Mouse (Mus musculus) MEL (cell line): ENCODE data around the gene Mag. TPM values are rescaled to one million over a fixed set of nuclear protein-coding genes. Genes with fewer than 3 reads are reported as not detected.
A peak's percentile ranks its signal among the peaks of the same experiment; 100 is the strongest.

Experiments
- DNase-seq: peaks from one replicate; pipeline ENCODE4 v3.0.0; 2011; ENCODE audit warnings: low read depth, low spot score
- H3K27ac ChIP-seq: 2 replicates; pipeline ENCODE4 v1.5.1; 2012; ENCODE audit warnings: low read depth, mild to moderate bottlenecking, control low read depth, low read length, moderate library complexity; ENCODE audit not compliant: control insufficient read depth
- H3K27me3 ChIP-seq, 2 experiments: fragments of 150-350 bp in 1 of 2; sonication (generic) in 1 of 2; 2 replicates each; pipeline ENCODE4 v1.6.1; 2012; ENCODE audit warnings: low read length in 2 of 2, mild to moderate bottlenecking in 2 of 2, improper control_type of control experiment in 1 of 2, moderate library complexity in 1 of 2; ENCODE audit not compliant: insufficient read depth in 2 of 2, control insufficient read depth in 1 of 2
- H3K36me3 ChIP-seq, 2 experiments: 2 replicates each; pipeline ENCODE4 v1.6.1; 2012 to 2014; ENCODE audit warnings: low read length in 2 of 2, improper control_type of control experiment in 1 of 2, inconsistent platforms in 1 of 2, mild to moderate bottlenecking in 1 of 2; ENCODE audit not compliant: insufficient read depth in 2 of 2, control insufficient read depth in 1 of 2
- H3K4me1 ChIP-seq, 2 experiments: fragments of 150-350 bp in 1 of 2; sonication (generic) in 1 of 2; 2 replicates each; pipeline ENCODE4 v1.6.1; 2012; ENCODE audit warnings: low read length in 2 of 2, improper control_type of control experiment in 1 of 2, mild to moderate bottlenecking in 1 of 2; ENCODE audit not compliant: insufficient read depth in 2 of 2, control insufficient read depth in 1 of 2
- H3K4me3 ChIP-seq, 2 experiments: fragments of 150-350 bp in 1 of 2; sonication (generic) in 1 of 2; 2 replicates each; pipeline ENCODE4 v1.5.1; 2012; ENCODE audit warnings: low read depth in 2 of 2, low read length in 2 of 2, mild to moderate bottlenecking in 2 of 2, moderate library complexity in 2 of 2, control low read depth in 1 of 2, improper control_type of control experiment in 1 of 2; ENCODE audit not compliant: control insufficient read depth in 1 of 2, insufficient read depth in 1 of 2
- H3K79me2 ChIP-seq: 2 replicates; pipeline ENCODE4 v1.6.1; 2012; ENCODE audit warnings: mild to moderate bottlenecking, low read length, moderate library complexity; ENCODE audit not compliant: control insufficient read depth, poor library complexity, insufficient read depth
- H3K9ac ChIP-seq: 2 replicates; pipeline ENCODE4 v1.6.1; 2012; ENCODE audit warnings: low read depth, mild to moderate bottlenecking, control low read depth, low read length, moderate library complexity; ENCODE audit not compliant: control insufficient read depth, poor library complexity, severe bottlenecking
- H3K9me3 ChIP-seq: fragments of 150-350 bp; sonication (generic); replicated peaks from 2 replicates; pipeline ENCODE4 v1.6.1; 2012; ENCODE audit warnings: mild to moderate bottlenecking, low read length, improper control_type of control experiment, moderate library complexity; ENCODE audit not compliant: insufficient read depth
- BHLHE40 ChIP-seq: IDR thresholded peaks from 2 replicates; pipeline ENCODE4 v1.6.1; 2012; ENCODE audit warnings: low read depth, mild to moderate bottlenecking, inconsistent platforms, low read length, improper control_type of control experiment, borderline replicate concordance
- CHD1 ChIP-seq: IDR thresholded peaks from 2 replicates; pipeline ENCODE4 v1.6.1; 2012; ENCODE audit warnings: low read depth, mild to moderate bottlenecking, inconsistent platforms, low read length, improper control_type of control experiment
- CTCF ChIP-seq, 3 experiments: IDR thresholded peaks in 2 of 3; conservative IDR thresholded peaks in 1 of 3; 2 replicates each; pipeline ENCODE4 v1.5.1; 2011 to 2012; ENCODE audit warnings: low read length in 3 of 3, low read depth in 2 of 3, mild to moderate bottlenecking in 2 of 3, improper control_type of control experiment in 1 of 3, inconsistent platforms in 1 of 3, mixed read lengths in 1 of 3, moderate library complexity in 1 of 3; ENCODE audit not compliant: control insufficient read depth in 1 of 3, insufficient read depth in 1 of 3, poor library complexity in 1 of 3, severe bottlenecking in 1 of 3
- EP300 ChIP-seq, 2 experiments: IDR thresholded peaks; 2 replicates each; pipeline ENCODE4 v1.6.1; 2011; ENCODE audit warnings: improper control_type of control experiment in 2 of 2, low read length in 2 of 2, low read depth in 1 of 2, mild to moderate bottlenecking in 1 of 2
- GABPA ChIP-seq: IDR thresholded peaks from 2 replicates; pipeline ENCODE4 v1.6.1; 2012; ENCODE audit warnings: low read depth, mild to moderate bottlenecking, inconsistent platforms, low read length, improper control_type of control experiment, moderate library complexity
- GATA1 ChIP-seq: IDR thresholded peaks from 2 replicates; pipeline ENCODE4 v1.6.1; 2011; ENCODE audit warnings: low read depth, low read length, improper control_type of control experiment
- HCFC1 ChIP-seq: IDR thresholded peaks from 2 replicates; pipeline ENCODE4 v1.6.1; 2012; ENCODE audit warnings: low read depth, mild to moderate bottlenecking, inconsistent platforms, low read length, improper control_type of control experiment, moderate library complexity
- KAT2A ChIP-seq: conservative IDR thresholded peaks from 2 replicates; pipeline ENCODE4 v1.6.1; 2012; ENCODE audit warnings: low read depth, low read length, improper control_type of control experiment, inconsistent platforms
- MAZ ChIP-seq: IDR thresholded peaks from 2 replicates; pipeline ENCODE4 v1.6.1; 2012; ENCODE audit warnings: low read depth, mild to moderate bottlenecking, inconsistent platforms, low read length, improper control_type of control experiment
- MEF2A ChIP-seq: IDR thresholded peaks from 2 replicates; pipeline ENCODE4 v1.6.1; 2014; ENCODE audit warnings: low read depth, mild to moderate bottlenecking, inconsistent platforms, low read length, improper control_type of control experiment; ENCODE audit not compliant: poor library complexity, insufficient replicate concordance, severe bottlenecking; ENCODE audit errors: extremely low read depth
- POLR2A ChIP-seq, 2 experiments: IDR thresholded peaks; 2 replicates each; pipeline ENCODE4 v1.6.1; 2011 to 2012; ENCODE audit warnings: low read length in 2 of 2, mild to moderate bottlenecking in 2 of 2, control low read depth in 1 of 2, improper control_type of control experiment in 1 of 2, low read depth in 1 of 2, moderate library complexity in 1 of 2; ENCODE audit not compliant: control insufficient read depth in 1 of 2, insufficient read depth in 1 of 2, poor library complexity in 1 of 2
- RAD21 ChIP-seq: IDR thresholded peaks from 2 replicates; pipeline ENCODE4 v1.6.1; 2011; ENCODE audit warnings: mild to moderate bottlenecking, low read depth, low read length, improper control_type of control experiment
- RCOR1 ChIP-seq: IDR thresholded peaks from 2 replicates; pipeline ENCODE4 v1.6.1; 2012; ENCODE audit warnings: low read depth, mild to moderate bottlenecking, inconsistent platforms, low read length, improper control_type of control experiment
- SIN3A ChIP-seq: IDR thresholded peaks from 2 replicates; pipeline ENCODE4 v1.6.1; 2012; ENCODE audit warnings: low read length, improper control_type of control experiment, inconsistent platforms
- SMC3 ChIP-seq: IDR thresholded peaks from 2 replicates; pipeline ENCODE4 v1.6.1; 2011; ENCODE audit warnings: low read depth, low read length, improper control_type of control experiment
- TAL1 ChIP-seq: IDR thresholded peaks from 2 replicates; pipeline ENCODE4 v1.6.1; 2012; ENCODE audit warnings: mild to moderate bottlenecking, inconsistent platforms, low read length, moderate library complexity, mixed read lengths
- TBP ChIP-seq: IDR thresholded peaks from 2 replicates; pipeline ENCODE4 v1.8.0; 2011; ENCODE audit warnings: low read depth, low read length, improper control_type of control experiment
- TCF12 ChIP-seq: IDR thresholded peaks from 2 replicates; pipeline ENCODE4 v1.6.1; 2014; ENCODE audit warnings: low read depth, mild to moderate bottlenecking, inconsistent platforms, low read length, improper control_type of control experiment, moderate library complexity
- ZC3H11A ChIP-seq: IDR thresholded peaks from 2 replicates; pipeline ENCODE4 v1.6.1; 2012; ENCODE audit warnings: low read depth, mild to moderate bottlenecking, inconsistent platforms, low read length, improper control_type of control experiment
- ZKSCAN1 ChIP-seq: IDR thresholded peaks from 2 replicates; pipeline ENCODE4 v1.6.1; 2012; ENCODE audit warnings: low read depth, mild to moderate bottlenecking, inconsistent platforms, low read length, improper control_type of control experiment, moderate library complexity
- ZMIZ1 ChIP-seq: IDR thresholded peaks from 2 replicates; pipeline ENCODE4 v1.6.1; 2012; ENCODE audit warnings: low read depth, mild to moderate bottlenecking, inconsistent platforms, low read length, improper control_type of control experiment, moderate library complexity
- polyA plus RNA-seq, 2 experiments: library from polyadenylated mRNA; stranded (reverse) in 1 of 2; unstranded in 1 of 2; fragments of >175 nt in 1 of 2; fragments of >200 nt in 1 of 2; gene quantifications; 2 replicates each; pipeline versions ENCODE4 v1.2.1 to v1.2.4; 2012; ENCODE audit warnings: low replicate concordance in 2 of 2, low read depth in 1 of 2; ENCODE audit not compliant: insufficient read length in 2 of 2, insufficient read depth in 1 of 2, missing spikeins in 1 of 2
- total RNA-seq: library from RNA; depleted of rRNA; stranded (reverse); fragments of 300-350 nt; gene quantifications from 2 replicates; pipeline ENCODE4 v1.2.3, GENCODE M21; 2012

Mag gene
- total and polyA plus RNA-seq, 3 experiments: not detected

- Histone ChIP-seq H3K9ac (no peak overlapping the region), H3K27ac (no peak overlapping the region), H3K4me3 (no peak overlapping the region), H3K9me3 (no peaks in the 10 kb centered on the region), H3K79me2 (no peaks in the 10 kb centered on the region), H3K36me3 (no peaks in the 10 kb centered on the region), H3K27me3 (peaks cover 1 to 2% of the 10 kb centered on the region in 2 experiments; a peak in 2 of 4 replicates), H3K4me1 (no peaks in the 10 kb centered on the region)
- peak; percentile 59 for DNase-seq
- TF ChIP-seq ZC3H11A (peak; percentile 39), RCOR1 (no peak), TBP (no peak), MEF2A (no peak), RAD21 (peak; percentile 33), CTCF (IDR thresholded peaks at IDR 0.05 in 2 of 3, conservative IDR thresholded peaks at IDR 0.05 in 1 of 3; ENCODE audit: control insufficient read depth in 1 of 3, insufficient read depth in 1 of 3, low read depth in 2 of 3, low read length in 3 of 3, poor library complexity in 1 of 3, severe bottlenecking in 1 of 3) (peak; percentile 64 to 69 (median 68)), EP300 (IDR thresholded peaks at IDR 0.05; ENCODE audit: low read depth in 1 of 2, low read length in 2 of 2) (no peak), SMC3 (peak; percentile 60)
These were observed 41.6 kb downstream of the Mag start for GRCm38 (mm10) chr7:30873083-30873482.

- H3K27ac ChIP-seq: no peak overlapping the region
- no peak overlapping the region for H3K9ac ChIP-seq
- TF ChIP-seq TBP: no peak
- no peak for TF ChIP-seq KAT2A
- no peak for TF ChIP-seq TCF12
- no peaks in the 10 kb centered on the region for H3K9me3 ChIP-seq
- H3K4me1 ChIP-seq: peaks cover 0 to 5% of the 10 kb centered on the region in 2 experiments; a peak in 2 of 4 replicates
- H3K4me3 ChIP-seq: no peak overlapping the region
- no peak for DNase-seq
- H3K36me3 ChIP-seq: no peaks in the 10 kb centered on the region
- no peaks in the 10 kb centered on the region for H3K79me2 ChIP-seq
- peaks cover 0 to 2% of the 10 kb centered on the region in 2 experiments; a peak in 2 of 4 replicates for H3K27me3 ChIP-seq
These were observed 51.3 kb downstream of the Mag start for GRCm38 (mm10) chr7:30863386-30863785.

- peaks cover 0 to 5% of the 10 kb centered on the region in 2 experiments; a peak in 2 of 4 replicates for H3K4me1 ChIP-seq
- DNase-seq: no peak
- H3K79me2 ChIP-seq: no peaks in the 10 kb centered on the region
- no peak within 1 kb of the TSS for H3K9ac ChIP-seq
- no peaks in the 10 kb centered on the region for H3K36me3 ChIP-seq
- H3K4me3 ChIP-seq: no peak within 1 kb of the TSS
- H3K27me3 ChIP-seq: peaks cover 0 to 2% of the 10 kb centered on the region in 2 experiments; a peak in 2 of 4 replicates
- H3K27ac ChIP-seq: no peak within 1 kb of the TSS
- TF ChIP-seq RCOR1 (no peak), EP300 (IDR thresholded peaks at IDR 0.05; ENCODE audit: low read depth in 1 of 2, low read length in 2 of 2) (no peak), GATA1 (no peak), MAZ (no peak), KAT2A (no peak), TCF12 (no peak), GABPA (no peak), CHD1 (no peak), TAL1 (no peak), BHLHE40 (no peak), ZMIZ1 (no peak), MEF2A (no peak), POLR2A (IDR thresholded peaks at IDR 0.05; ENCODE audit: control insufficient read depth in 1 of 2, insufficient read depth in 1 of 2, low read depth in 1 of 2, low read length in 2 of 2, poor library complexity in 1 of 2) (no peak), HCFC1 (no peak), ZKSCAN1 (no peak), ZC3H11A (no peak), SIN3A (no peak)
- H3K9me3 ChIP-seq: no peaks in the 10 kb centered on the region
These were observed 53.2 kb downstream of the Mag start, which contains the start of gene Ffar1 for GRCm38 (mm10) chr7:30861464-30861863. Gene Ffar1, minus strand, starts transcription at chr7:30861564.
